Mouse (Mus musculus): ENCODE measurements at regions not wholly inside any gene's neighbourhood (a gene's known extent, or its start where the extent isn't known, plus 50 kb on each side); places are given as distances from the start of the nearest gene placed in this dataset.

DNA sequence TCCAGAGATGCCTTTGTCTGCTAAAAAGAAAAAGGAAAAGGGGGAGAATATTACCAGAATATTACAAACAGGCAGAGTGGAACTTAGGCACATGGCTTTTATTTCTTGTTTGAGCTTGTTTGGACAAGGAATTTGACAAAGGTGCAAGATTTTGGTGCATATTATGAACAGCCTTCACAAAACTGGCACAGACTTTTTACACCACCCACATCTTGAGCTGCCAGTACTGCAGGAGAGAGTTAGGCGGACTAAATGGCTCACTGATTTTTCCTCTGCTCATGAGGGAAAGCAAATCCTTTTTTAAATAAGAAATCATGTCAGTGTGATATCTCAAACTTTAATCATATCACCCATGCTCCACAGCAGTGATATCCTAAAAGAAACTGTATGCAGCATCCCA lies 97.9 kb upstream of the F9 start:
- intact Hi-C loops (cut with DNase I) = no loop called here
- peak in 1 of 2 experiments; percentile 6 for DNase-seq (ENCODE audit: low spot score in 2 of 2)

All from left cerebral cortex, postnatal 36 days (tissue).